Mouse (Mus musculus) retina, adult 2 months (tissue): Measurements from ENCODE around the gene Rcl1.

Experiments
- DNase-seq: peaks from one replicate; pipeline ENCODE4 v3.0.0-alpha.2; 2012; ENCODE audit warnings: low read depth, low spot score

The Rcl1 gene

GRCm38 (mm10) chr19:29113746-29114649 lies 12.8 kb downstream of the Rcl1 start:
- no peak for DNase-seq

- DNase-seq = no peak
Observed at GRCm38 (mm10) chr19:29116796-29117195, 15.6 kb downstream of the Rcl1 start.

- DNase-seq = no peak
Observed at GRCm38 (mm10) chr19:29118196-29118595, 17.0 kb downstream of the Rcl1 start.

GRCm38 (mm10) chr19:29120311-29120710 lies 19.1 kb downstream of the Rcl1 start:
- DNase-seq = no peak

GRCm38 (mm10) chr19:29121394-29121793 lies 20.2 kb downstream of the Rcl1 start:
- DNase-seq = no peak

GRCm38 (mm10) chr19:29124886-29125585 lies 23.9 kb downstream of the Rcl1 start:
- no peak for DNase-seq

GRCm38 (mm10) chr19:29126347-29127015 lies 25.3 kb downstream of the Rcl1 start:
- no peak for DNase-seq

GRCm38 (mm10) chr19:29127331-29127730 lies 26.2 kb downstream of the Rcl1 start:
- DNase-seq = no peak

GRCm38 (mm10) chr19:29128217-29128616 lies 27.0 kb downstream of the Rcl1 start:
- DNase-seq = no peak

- no peak for DNase-seq
Observed at GRCm38 (mm10) chr19:29129551-29129950, 28.4 kb downstream of the Rcl1 start.

- DNase-seq = no peak
Observed at GRCm38 (mm10) chr19:29131171-29131570, 30.0 kb downstream of the Rcl1 start.

GRCm38 (mm10) chr19:29134293-29134692 lies 33.1 kb downstream of the Rcl1 start:
- DNase-seq = no peak

GRCm38 (mm10) chr19:29135172-29135736 lies 34.1 kb downstream of the Rcl1 start:
- no peak for DNase-seq

- DNase-seq = no peak
Observed at GRCm38 (mm10) chr19:29138546-29139270, 37.5 kb downstream of the Rcl1 start.

GRCm38 (mm10) chr19:29139699-29140456 lies 38.7 kb downstream of the Rcl1 start:
- DNase-seq = no peak

GRCm38 (mm10) chr19:29140933-29141332 lies 39.8 kb downstream of the Rcl1 start:
- DNase-seq = no peak

GRCm38 (mm10) chr19:29142307-29142706 lies 41.1 kb downstream of the Rcl1 start:
- no peak for DNase-seq

GRCm38 (mm10) chr19:29145421-29145820 lies 44.2 kb downstream of the Rcl1 start:
- DNase-seq = no peak

- no peak for DNase-seq
Observed at GRCm38 (mm10) chr19:29146820-29147219, 45.6 kb downstream of the Rcl1 start.

- no peak for DNase-seq
Observed at GRCm38 (mm10) chr19:29149583-29149982, 48.4 kb downstream of the Rcl1 start.
